Mouse (Mus musculus): ENCODE results near the gene Syngr4.

Syngr4 gene

DNA sequence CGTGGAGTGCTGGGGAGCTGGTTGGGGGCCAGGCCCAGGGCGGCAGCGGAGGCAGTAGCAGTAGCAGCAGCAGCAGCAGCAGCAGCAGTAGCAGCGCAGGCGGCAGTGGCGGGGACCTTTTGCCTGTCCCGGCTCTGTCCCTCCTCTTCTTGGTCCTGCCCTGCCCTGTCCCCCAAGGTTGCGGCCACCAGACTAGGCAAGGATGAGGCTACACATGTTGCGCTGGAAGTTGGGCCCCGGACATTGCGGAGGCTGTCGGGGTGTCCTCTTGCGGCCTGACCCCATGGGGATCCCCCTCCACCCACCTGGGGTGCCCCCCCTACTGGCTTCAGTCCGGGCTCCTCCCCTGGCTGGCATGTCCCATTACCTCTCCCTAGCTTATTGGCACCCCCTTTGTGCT is 26.7 kb downstream of the Syngr4 start:
- DNase-seq (ENCODE audit: low read depth, low spot score) = no peak

DNA sequence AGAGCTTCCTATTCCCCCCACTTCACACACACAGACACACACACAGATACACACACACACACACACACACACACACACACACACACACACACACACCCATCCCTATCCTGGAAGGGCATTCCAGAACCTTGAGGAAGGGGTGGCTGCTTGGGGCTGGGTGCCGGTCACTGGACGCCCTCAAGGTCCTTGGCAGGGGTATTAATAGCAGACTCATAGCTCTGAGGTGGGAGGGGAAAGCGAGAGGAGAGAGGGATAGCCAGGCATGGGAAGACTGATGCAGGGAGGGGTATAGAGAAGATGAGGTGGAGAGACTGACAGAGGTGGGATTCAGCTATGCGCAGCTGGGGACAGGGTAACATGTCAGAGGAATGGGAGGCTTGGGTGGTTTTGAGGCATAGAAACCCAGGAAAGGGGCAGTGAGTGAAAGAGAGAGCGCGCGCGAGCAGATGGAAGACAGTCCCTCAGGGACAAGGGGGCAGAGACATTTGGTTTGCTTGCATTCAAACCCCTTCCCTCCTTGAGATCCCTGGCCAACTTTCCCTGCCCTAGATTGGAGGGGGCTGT is 27.3 kb downstream of the Syngr4 start:
- DNase-seq (ENCODE audit: low read depth, low spot score) = no peak

DNA sequence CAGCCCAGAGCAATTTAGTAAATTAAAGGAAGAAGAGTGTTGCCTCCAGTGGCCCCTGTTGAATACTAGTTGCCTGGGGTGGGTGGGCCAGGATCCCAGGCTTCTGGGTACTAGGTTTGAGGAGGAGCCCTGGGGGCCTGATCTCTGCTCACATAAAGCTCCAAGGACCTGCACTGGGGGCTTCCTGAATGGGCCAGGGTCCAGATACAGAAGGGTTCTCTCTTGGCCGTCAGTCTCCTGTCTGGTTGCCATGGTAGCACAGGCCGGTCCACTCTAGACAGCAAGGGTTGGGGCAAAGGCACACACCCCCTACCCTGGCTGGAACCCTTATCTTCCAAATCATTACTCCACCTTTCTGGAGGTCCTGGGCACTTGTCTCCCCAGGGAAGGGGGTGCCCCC is 28.6 kb downstream of the Syngr4 start:
- no peak for DNase-seq (ENCODE audit: low read depth, low spot score)

DNA sequence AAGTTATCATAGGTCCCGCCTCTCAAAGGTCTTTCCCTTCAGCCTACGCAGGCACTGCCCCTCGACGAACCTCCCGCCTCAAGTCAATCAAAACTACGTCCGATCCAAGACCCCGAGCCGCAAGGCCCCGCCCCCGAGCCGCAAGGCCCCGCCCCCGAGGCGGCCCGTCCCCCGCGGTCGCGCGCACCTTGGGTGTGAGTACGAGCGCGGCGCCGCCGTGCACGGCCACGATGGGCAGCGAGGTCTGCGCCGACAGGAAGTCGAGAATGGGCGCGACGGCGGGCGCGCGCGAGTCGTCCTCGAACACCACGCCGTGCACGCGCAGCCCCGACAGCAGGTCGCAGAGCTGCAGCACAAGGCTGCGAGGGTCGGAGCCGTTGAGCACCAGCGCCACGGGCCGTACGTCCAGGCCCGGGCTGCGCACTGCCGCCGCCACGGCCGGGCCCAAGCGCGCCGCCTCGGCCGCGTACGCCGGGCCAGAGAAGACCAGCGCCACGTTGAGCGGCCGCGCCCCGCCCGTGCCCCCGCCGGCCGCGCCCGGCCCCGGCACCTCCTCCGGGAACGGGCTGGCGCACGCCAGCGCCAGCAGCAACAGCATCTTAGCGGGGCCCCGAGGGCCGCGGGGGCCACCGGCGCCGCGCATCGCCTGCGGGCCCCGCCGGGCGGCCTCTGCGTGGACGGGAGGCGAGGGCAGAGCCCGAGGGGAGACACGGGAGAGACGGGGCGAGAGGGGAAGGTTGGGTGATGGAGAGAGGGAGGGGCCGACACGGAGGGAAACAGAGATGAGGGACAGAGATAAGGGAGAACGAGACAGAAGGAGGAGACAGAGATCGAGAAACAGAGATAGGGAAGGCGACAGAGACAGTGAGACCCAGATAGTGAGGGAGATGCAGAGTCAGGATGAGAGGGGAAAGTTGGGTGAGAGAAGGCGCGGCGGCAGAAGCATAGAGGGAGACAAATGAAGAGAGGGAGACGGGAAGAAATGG is 30.3 kb downstream of the Syngr4 start:
- peak; percentile 94 for DNase-seq (ENCODE audit: low read depth, low spot score)

DNA sequence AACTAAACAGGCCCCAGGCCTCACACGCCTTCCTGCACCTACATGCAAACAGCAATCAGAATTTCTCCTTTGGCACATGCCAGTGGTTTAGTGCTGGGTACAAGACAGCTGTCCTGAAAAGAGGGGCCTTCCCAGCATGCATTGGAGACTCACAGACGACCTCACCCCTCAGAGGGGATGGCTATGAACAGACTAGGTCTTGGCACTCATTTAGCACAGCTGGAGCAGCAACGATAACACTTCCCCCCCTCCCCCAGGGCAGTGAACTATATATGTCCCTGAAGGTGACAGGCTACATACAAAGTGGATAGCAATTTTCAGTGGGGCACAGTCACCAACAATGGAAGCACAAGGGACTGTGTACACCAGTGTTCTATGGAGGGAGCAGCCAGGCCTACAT is 32.1 kb downstream of the Syngr4 start:
- DNase-seq (ENCODE audit: low read depth, low spot score) = no peak

DNA sequence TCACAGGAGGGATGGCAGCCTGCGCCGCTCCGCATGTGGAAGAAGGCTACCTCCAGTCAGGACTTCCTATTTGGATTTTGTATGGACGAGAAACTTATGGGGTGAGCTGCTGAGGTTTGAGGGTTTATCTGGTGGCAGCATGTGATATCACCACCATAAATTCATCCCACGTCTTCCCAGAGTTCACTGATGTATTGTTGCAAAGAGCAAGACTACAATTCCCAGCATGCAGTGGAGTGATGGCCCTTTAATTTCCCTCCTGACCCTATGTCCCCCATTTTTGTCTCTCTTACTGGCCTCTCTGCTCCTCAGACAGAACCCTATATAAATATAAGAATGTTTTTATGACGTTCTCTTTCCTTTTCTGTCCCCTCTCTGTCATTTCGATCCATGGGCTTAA is 33.7 kb downstream of the Syngr4 start:
- no peak for DNase-seq (ENCODE audit: low read depth, low spot score)

DNA sequence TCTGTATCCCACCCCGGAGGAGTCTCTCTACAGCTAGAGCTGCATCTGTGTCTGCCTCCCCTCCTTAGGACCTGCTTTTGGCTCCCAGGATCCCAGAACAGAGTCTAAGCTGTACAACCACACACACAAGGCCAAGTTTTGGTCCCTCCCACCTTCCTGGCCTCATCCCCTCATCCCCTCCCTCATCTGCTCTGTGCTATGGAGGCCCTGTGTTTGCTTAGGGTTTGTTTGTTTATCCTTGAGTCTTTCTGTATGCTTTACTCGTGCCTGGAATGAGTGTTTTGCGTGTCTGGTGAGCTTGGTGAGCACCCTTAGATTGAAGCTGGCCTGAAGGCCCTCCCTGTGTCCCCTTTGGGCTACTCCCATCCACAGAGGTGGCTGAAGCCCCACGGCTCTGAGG is 37.5 kb downstream of the Syngr4 start:
- no peak for DNase-seq (ENCODE audit: low read depth, low spot score)

DNA sequence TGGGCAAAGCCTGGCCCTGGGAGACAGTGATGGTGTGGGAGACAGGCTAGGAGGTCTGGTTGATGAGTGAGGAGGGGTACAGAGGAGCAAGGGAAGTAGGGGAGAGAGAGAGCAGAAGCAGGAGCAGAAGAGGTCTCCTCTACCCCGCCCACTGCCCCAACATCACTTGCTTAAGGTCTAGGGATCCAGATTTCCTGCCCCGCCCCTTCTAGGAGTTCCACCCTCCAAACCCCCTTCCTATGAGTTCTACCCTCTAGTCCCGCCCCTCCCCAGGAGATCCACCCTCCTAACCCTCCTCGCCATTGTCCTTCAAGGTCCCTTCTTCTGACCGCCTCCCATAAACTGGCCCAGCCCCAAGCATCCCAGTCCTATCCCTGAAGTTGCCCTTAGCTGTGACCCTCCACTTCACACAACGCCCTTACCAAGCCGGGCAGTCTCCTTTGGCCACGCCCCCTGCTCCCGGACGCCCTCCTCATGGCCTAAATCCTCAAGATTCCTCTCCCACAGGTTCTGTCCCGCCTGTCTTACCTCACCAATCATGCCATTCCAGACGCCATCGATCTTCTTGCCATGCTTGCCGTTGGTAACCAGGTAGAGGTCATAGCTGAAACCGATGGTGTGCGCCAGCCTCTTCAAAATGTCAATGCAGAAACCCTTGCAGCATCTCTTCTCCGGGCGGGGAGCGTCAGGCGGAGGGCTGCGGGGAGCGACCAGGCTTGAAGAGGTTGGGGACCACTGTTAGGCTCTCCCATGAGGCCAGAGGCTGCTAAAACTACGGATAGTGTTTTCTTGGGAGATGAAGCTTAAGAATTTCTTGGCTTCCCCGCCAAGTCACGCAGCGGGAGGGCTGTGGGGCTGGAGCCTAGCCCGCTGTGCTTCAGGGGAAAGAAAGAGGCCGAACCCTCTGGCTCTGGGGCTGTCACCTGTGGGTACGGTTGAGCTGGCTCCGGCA is 39.3 kb downstream of the Syngr4 start:
- no peak for DNase-seq (ENCODE audit: low read depth, low spot score)

DNA sequence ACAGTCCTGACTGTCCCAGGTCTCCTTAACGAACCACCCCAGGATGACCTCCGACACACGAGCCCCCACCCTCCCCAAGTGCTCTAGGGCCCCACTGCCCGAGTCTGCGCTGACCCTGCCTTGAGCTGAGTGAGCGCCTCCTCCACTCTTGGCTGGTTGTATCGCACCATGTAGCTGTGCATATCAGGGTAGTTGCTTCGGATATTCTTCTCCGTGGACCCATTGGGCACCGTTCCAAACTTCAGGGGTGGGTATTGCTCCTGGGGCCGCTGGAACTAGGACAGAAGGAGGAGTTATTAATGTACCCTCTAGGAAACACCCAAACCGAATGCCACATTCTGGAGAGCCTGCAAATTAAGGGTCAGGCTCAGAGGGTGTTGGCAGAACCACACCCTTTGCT is 43.4 kb downstream of the Syngr4 start:
- no peak for DNase-seq (ENCODE audit: low read depth, low spot score)

DNA sequence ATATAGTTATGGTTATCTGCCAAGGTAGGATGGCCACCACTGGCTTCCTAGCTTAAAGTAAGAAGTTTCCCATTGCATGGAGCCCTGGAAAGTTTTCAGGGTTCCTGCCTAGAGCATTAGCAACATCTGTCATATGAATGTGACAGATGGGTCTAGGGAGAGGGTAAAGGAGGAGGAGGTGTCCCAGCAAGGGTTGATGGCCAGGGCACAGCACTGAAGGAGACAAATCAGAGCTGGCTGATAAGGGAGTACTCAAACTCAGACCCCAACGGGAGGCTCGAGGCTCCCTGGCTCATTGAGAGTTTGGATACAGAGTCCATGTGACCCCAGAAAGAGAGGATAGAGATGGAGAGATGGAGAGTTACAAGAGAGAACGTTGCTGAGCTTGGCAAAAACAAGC is 45.9 kb downstream of the Syngr4 start:
- no peak for DNase-seq (ENCODE audit: low read depth, low spot score)

DNA sequence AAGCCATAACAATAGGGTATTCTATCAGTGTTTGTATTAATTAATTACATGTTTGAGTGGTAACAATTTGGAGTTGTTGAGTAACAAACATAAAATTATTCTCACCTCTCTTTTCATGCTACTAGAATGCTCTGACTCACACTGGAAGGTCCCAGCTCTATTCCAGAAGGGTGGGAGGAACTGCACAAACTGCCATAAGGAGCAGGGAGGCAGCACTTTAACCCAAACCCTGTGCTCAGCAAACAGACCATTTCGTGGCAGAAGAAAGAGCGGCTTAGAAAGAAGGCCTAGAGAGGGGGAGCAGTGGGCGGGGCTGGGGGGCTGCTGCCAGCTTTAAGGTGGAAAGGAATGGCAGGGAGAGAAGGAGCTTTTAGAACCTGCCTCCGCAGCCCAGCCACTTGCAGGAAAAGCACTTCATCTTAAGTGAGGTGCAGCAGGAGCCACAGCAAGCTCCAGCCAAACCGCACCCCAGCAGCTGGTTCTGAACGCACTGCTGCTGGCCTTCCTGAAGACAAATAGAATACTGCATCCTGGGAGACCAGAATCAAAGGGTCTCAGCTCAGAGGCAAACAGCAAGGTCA is 48.0 kb downstream of the Syngr4 start:
- DNase-seq (ENCODE audit: low read depth, low spot score) = no peak

DNA sequence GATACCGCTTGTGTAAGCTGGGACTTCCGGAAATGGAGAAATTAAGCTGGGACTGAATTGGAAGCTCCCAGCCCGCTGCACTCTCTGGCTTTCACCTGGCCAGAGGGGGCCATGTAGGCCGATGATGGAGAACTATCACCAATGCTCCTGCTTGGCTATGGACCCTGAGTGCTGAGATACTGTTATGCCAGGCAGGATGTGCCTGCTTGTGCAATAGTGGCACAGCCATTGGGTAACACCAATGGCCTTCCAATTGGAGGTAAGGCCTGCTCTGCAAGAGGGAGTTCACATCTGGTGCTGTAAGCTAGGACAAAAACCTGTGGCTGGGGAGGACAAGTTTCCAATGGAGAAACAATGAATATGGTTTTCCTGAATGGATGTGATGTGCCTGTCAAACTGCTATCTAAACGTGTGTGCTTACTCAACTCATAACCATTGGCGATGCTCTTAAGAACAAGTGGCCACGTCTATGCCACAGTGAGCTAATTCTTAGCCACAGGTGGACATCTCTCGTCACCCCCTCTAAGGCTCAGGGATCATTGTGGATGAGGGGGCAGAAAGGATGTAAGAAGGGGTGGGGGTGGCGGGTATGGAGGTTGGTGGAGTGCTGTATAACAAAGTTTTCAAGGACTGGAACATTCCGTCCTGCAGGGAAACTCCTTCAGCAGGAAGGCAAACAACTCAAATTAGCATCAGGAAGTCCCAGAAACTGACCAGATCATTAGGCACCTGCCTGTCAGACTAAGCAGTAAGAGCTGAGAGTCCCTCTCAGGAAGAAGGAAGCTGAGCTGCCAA is 53.4 kb downstream of the Syngr4 start:
- DNase-seq (ENCODE audit: low read depth, low spot score) = no peak
